Mouse (Mus musculus) limb, embryonic 13.5 days (tissue): Measurements from ENCODE around the gene Magi1. TPM values are rescaled to one million over a fixed set of nuclear protein-coding genes. Genes with fewer than 3 reads are reported as not detected.

Source experiments
- ATAC-seq: fragments of 200-750 bp; cut with Nextera tagmentation; 2 replicates; pipeline ENCODE4 v1.8.0; 2017; ENCODE audit warnings: low read depth, moderate number of reproducible peaks, moderate TSS enrichment; ENCODE audit not compliant: low FRiP score
- H3K27ac ChIP-seq: fragments of 300-500 bp; sonication (generic); 2 replicates; pipeline ENCODE4 v1.5.1; 2015; ENCODE audit warnings: inconsistent platforms, mild to moderate bottlenecking, moderate library complexity
- H3K27me3 ChIP-seq: fragments of 300-500 bp; sonication (generic); 2 replicates; pipeline ENCODE4 v1.6.1; 2015; ENCODE audit warnings: mild to moderate bottlenecking, inconsistent platforms
- H3K36me3 ChIP-seq: fragments of 300-500 bp; sonication (generic); 2 replicates; pipeline ENCODE4 v1.6.1; 2015; ENCODE audit warnings: inconsistent platforms, mild to moderate bottlenecking, moderate library complexity
- H3K4me1 ChIP-seq: fragments of 300-500 bp; sonication (generic); 2 replicates; pipeline ENCODE4 v1.6.1; 2015; ENCODE audit warnings: inconsistent platforms
- H3K4me2 ChIP-seq: fragments of 300-500 bp; sonication (generic); replicated peaks from 2 replicates; pipeline ENCODE4 v1.6.1; 2015; ENCODE audit warnings: inconsistent platforms, mild to moderate bottlenecking, moderate library complexity
- H3K4me3 ChIP-seq: fragments of 300-500 bp; sonication (generic); 2 replicates; pipeline ENCODE4 v1.5.1; 2015; ENCODE audit warnings: moderate library complexity, mild to moderate bottlenecking, inconsistent platforms
- H3K9ac ChIP-seq: fragments of 300-500 bp; sonication (generic); 2 replicates; pipeline ENCODE4 v1.6.1; 2015; ENCODE audit warnings: mild to moderate bottlenecking, inconsistent platforms
- H3K9me3 ChIP-seq: fragments of 300-500 bp; sonication (generic); 2 replicates; pipeline ENCODE4 v1.6.1; 2016; ENCODE audit warnings: inconsistent platforms
- WGBS: fragments of 180-500 bp; shearing (Covaris S2); methylation state at CpG from one replicate; pipeline ENCODE4 v1.1.7; 2015; 5-methylcytosine and 5-hydroxymethylcytosine counted together
- polyA plus RNA-seq: library from polyadenylated mRNA; unstranded; fragments of >200 nt; fragmentation: Nextera tagmentation; extraction: Ambion mirVana; gene quantifications from 2 replicates; pipeline ENCODE4 v1.2.1, GENCODE M21; 2015

The Magi1 gene
- polyA plus RNA-seq, 1 experiment from 2014 or later, result 13.9 TPM

- ATAC-seq, result no peak
- Histone ChIP-seq H3K9ac (no peak overlapping the region), H3K27ac (no peak overlapping the region), H3K4me2 (no peak overlapping the region), H3K4me3 (no peak overlapping the region), H3K4me1 (peaks cover 44% of the 10 kb centered on the region), H3K27me3 (no peaks in the 10 kb centered on the region), H3K36me3 (no peaks in the 10 kb centered on the region), H3K9me3 (no peaks in the 10 kb centered on the region)
- 76% methylated on average over 8 of the region's 8 CpGs for WGBS
Measured at GRCm38 (mm10) chr6:94145430-94146205, 138.1 kb downstream of the Magi1 start.

DNA sequence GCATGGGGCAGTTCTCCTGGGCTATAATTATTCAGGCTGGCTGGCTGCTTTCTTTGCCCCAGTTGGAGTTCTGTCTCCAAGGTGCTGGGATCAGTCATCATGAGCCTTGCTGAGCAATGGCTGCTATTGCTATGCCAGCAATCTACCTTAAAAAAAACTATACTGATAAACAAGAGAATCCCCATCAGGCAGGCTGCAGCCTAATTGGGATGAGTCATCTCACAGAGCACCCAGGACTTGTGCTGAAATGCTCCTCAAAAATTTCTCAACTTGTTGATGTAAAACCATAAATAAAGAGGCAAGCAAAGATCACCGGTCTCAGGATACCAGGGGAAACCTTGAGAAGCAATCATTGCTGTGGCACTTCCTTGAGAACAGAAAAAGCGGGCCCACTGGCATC is 141.2 kb downstream of the Magi1 start:
- H3K27me3 ChIP-seq, result no peaks in the 10 kb centered on the region
- no peak overlapping the region for H3K9ac ChIP-seq
- no peak overlapping the region for H3K4me3 ChIP-seq
- no peaks in the 10 kb centered on the region for H3K36me3 ChIP-seq
- H3K4me2 ChIP-seq, result no peak overlapping the region
- no peak for ATAC-seq
- H3K4me1 ChIP-seq, result peaks cover 28% of the 10 kb centered on the region
- no peaks in the 10 kb centered on the region for H3K9me3 ChIP-seq
- WGBS, result 97% methylated on average over 2 of the region's 2 CpGs
- no peak overlapping the region for H3K27ac ChIP-seq

GRCm38 (mm10) chr6:94141496-94141895 is 142.2 kb downstream of the Magi1 start:
- Histone ChIP-seq H3K4me3 (no peak overlapping the region), H3K27me3 (0 out of 2 replicates have a peak, but pooled peaks cover 4% of the 10 kb centered on the region), H3K4me2 (no peak overlapping the region), H3K9me3 (no peaks in the 10 kb centered on the region), H3K27ac (no peak overlapping the region), H3K4me1 (peaks cover 23% of the 10 kb centered on the region), H3K9ac (no peak overlapping the region), H3K36me3 (no peaks in the 10 kb centered on the region)
- WGBS, result 50% methylated on average over 2 of the region's 2 CpGs
- ATAC-seq, result no peak

DNA sequence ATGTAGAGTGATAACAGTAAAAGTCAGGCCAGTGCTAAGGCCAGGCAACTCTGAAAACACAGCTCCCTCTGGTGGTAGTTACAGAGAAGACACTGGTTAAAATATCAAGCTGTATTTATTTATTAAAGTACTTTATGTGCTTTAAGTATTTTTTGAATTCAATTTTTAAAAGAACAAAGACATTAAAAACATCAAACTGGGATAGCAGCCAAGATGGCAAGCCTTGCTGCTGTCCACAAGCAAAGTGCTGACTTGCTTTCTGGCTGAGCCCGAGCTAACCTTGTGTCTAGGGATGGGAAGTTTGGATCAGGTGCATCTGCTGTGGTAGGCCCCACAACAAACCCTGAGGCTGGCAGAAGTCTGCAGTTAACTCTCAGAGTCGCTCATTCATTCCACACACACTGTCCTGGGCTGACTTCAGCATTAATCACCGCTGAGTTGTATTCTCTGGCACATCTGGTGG is 143.7 kb downstream of the Magi1 start:
- H3K27me3 ChIP-seq, result 0 out of 2 replicates have a peak, but pooled peaks cover 6% of the 10 kb centered on the region
- no peaks in the 10 kb centered on the region for H3K9me3 ChIP-seq
- no peak overlapping the region for H3K4me3 ChIP-seq
- peaks cover 11% of the 10 kb centered on the region for H3K4me1 ChIP-seq
- no peak for ATAC-seq
- H3K36me3 ChIP-seq, result no peaks in the 10 kb centered on the region
- no peak overlapping the region for H3K9ac ChIP-seq
- whole genome bisulfite sequencing, result 80% methylated on average over 3 of the region's 3 CpGs
- H3K4me2 ChIP-seq, result no peak overlapping the region
- H3K27ac ChIP-seq, result no peak overlapping the region

- H3K36me3 ChIP-seq, result no peaks in the 10 kb centered on the region
- no peak overlapping the region for H3K4me2 ChIP-seq
- H3K9ac ChIP-seq, result no peak overlapping the region
- 68% methylated on average over 3 of the region's 3 CpGs for WGBS
- no peak overlapping the region for H3K27ac ChIP-seq
- H3K9me3 ChIP-seq, result no peaks in the 10 kb centered on the region
- peaks cover 12% of the 10 kb centered on the region for H3K4me1 ChIP-seq
- no peak overlapping the region for H3K4me3 ChIP-seq
- H3K27me3 ChIP-seq, result 0 out of 2 replicates have a peak, but pooled peaks cover 6% of the 10 kb centered on the region
- no peak; the same call in 1 of the 2 replicates for ATAC-seq
Measured at GRCm38 (mm10) chr6:94136693-94137092, 147.0 kb downstream of the Magi1 start.

GRCm38 (mm10) chr6:94134159-94134558 is 149.6 kb downstream of the Magi1 start:
- Histone ChIP-seq H3K36me3 (no peaks in the 10 kb centered on the region), H3K4me2 (no peak overlapping the region), H3K9ac (no peak overlapping the region), H3K4me3 (no peak overlapping the region), H3K4me1 (peaks cover 31% of the 10 kb centered on the region), H3K9me3 (no peaks in the 10 kb centered on the region), H3K27me3 (0 out of 2 replicates have a peak, but pooled peaks cover 6% of the 10 kb centered on the region), H3K27ac (no peak overlapping the region)
- ATAC-seq, result no peak
- WGBS, result 87% methylated on average over 5 of the region's 5 CpGs

GRCm38 (mm10) chr6:94131999-94132398 is 151.7 kb downstream of the Magi1 start:
- WGBS, result 24% methylated on average over 4 of the region's 4 CpGs
- no peak for ATAC-seq
- H3K9me3 ChIP-seq, result no peaks in the 10 kb centered on the region
- H3K4me3 ChIP-seq, result no peak overlapping the region
- no peak overlapping the region for H3K9ac ChIP-seq
- no peak overlapping the region for H3K27ac ChIP-seq
- no peaks in the 10 kb centered on the region for H3K36me3 ChIP-seq
- H3K4me2 ChIP-seq, result no peak overlapping the region
- H3K4me1 ChIP-seq, result peaks cover 38% of the 10 kb centered on the region
- H3K27me3 ChIP-seq, result 0 out of 2 replicates have a peak, but pooled peaks cover 6% of the 10 kb centered on the region

DNA sequence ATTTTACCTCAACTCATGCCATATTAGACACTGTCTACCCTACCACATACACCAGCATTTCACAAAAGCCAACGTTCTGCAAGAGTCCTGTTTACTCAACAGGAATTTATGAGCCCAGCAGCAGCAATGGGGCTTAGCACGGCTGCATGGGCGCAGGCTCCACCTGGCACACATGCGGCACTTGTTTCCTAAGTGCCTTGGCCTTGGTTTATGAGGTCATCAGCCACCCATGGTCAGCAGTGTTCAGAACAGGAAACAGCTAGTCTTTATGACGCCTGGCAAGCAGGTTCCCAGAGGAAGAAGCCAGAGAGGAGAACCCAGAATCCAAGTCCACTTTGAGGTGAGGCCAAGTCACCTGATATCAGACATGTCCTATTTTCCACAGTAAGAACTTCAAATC is 153.3 kb downstream of the Magi1 start:
- H3K27me3 ChIP-seq, result no peaks in the 10 kb centered on the region
- 12% methylated on average over 5 of the region's 5 CpGs for WGBS
- no peak overlapping the region for H3K9ac ChIP-seq
- H3K4me3 ChIP-seq, result no peak overlapping the region
- H3K27ac ChIP-seq, result no peak overlapping the region
- no peaks in the 10 kb centered on the region for H3K9me3 ChIP-seq
- H3K36me3 ChIP-seq, result no peaks in the 10 kb centered on the region
- 0 out of 2 replicates have a peak, but pooled peaks have one; percentile 32 for ATAC-seq
- no peak overlapping the region; the same call in 1 of the 2 replicates for H3K4me2 ChIP-seq
- peaks cover 38% of the 10 kb centered on the region for H3K4me1 ChIP-seq

DNA sequence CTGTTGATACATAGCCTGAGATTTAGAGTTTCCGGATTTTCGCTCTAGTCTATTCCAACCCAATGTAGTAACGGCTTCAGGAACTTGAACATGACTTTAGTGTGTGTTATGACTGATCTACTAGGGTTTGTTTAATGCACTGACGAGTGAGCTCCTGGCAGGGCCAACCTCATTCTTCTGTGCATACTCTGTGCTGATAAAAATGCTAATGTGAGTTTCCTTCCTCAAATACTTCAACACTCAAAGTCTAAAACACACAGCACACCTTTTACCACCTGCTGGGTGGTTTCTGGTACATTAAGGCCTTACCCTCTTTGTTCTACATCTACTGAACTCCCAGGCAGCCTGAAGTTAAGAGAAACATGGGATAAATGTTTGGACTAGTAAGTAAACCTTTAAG is 157.0 kb downstream of the Magi1 start:
- WGBS, result 80% methylated on average over 4 of the region's 4 CpGs
- Histone ChIP-seq H3K27me3 (no peaks in the 10 kb centered on the region), H3K4me2 (no peak overlapping the region), H3K4me3 (no peak overlapping the region), H3K9ac (no peak overlapping the region), H3K4me1 (peaks cover 63% of the 10 kb centered on the region), H3K36me3 (no peaks in the 10 kb centered on the region), H3K27ac (no peak overlapping the region), H3K9me3 (no peaks in the 10 kb centered on the region)
- no peak for ATAC-seq

GRCm38 (mm10) chr6:94125144-94125543 is 158.6 kb downstream of the Magi1 start:
- no peaks in the 10 kb centered on the region for H3K9me3 ChIP-seq
- peaks cover 64% of the 10 kb centered on the region for H3K4me1 ChIP-seq
- 0 out of 2 replicates have a peak, but pooled peaks cover 4% of the 10 kb centered on the region for H3K27me3 ChIP-seq
- no peak overlapping the region for H3K27ac ChIP-seq
- no peaks in the 10 kb centered on the region for H3K36me3 ChIP-seq
- ATAC-seq, result no peak
- H3K4me2 ChIP-seq, result no peak overlapping the region
- 60% methylated on average over 6 of the region's 6 CpGs for WGBS
- H3K9ac ChIP-seq, result no peak overlapping the region
- H3K4me3 ChIP-seq, result no peak overlapping the region

DNA sequence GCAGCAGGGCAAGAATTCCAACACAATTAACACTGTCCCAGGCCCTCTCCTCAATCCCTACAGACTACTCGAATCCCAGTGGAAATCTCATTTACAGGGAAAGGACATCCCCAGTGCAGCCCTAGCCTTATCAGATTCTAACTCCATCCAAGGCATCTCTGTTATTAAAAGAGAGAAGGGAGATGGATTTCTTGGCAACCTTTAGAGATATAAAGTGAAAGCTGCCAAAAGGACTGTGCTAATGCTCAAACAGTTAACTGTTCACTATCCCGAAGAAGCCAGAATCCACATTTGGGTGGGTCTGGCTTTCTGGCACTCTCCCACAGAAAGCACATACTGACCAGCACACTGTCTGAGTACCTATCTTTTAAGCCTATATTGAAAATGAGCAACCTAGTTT is 159.4 kb downstream of the Magi1 start:
- H3K36me3 ChIP-seq, result no peaks in the 10 kb centered on the region
- peaks cover 57% of the 10 kb centered on the region for H3K4me1 ChIP-seq
- ATAC-seq, result no peak
- H3K27ac ChIP-seq, result no peak overlapping the region
- peaks cover 10% of the 10 kb centered on the region; the same call in 1 of the 2 replicates for H3K27me3 ChIP-seq
- H3K4me2 ChIP-seq, result no peak overlapping the region
- H3K9ac ChIP-seq, result no peak overlapping the region
- 39% methylated on average over 2 of the region's 2 CpGs for WGBS
- no peaks in the 10 kb centered on the region for H3K9me3 ChIP-seq
- H3K4me3 ChIP-seq, result no peak overlapping the region

GRCm38 (mm10) chr6:94122566-94123150 is 161.1 kb downstream of the Magi1 start:
- Histone ChIP-seq H3K4me2 (peak overlapping the region; percentile 52), H3K4me1 (peaks cover 51% of the 10 kb centered on the region), H3K27ac (0 out of 2 replicates have a peak overlapping the region, but pooled peaks have one; percentile 11)

More at GRCm38 (mm10) chr6:94122566-94123150, 161.1 kb downstream of the Magi1 start:
- H3K4me3 ChIP-seq, result no peak overlapping the region
- 17% methylated on average over 8 of the region's 8 CpGs for WGBS
- ATAC-seq, result peak; percentile 83
- no peaks in the 10 kb centered on the region for H3K9me3 ChIP-seq
- H3K27me3 ChIP-seq, result peaks cover 15% of the 10 kb centered on the region; the same call in 1 of the 2 replicates
- no peak overlapping the region for H3K9ac ChIP-seq
- no peaks in the 10 kb centered on the region for H3K36me3 ChIP-seq
